Comparison of ENCODE assay signal across 8 mouse cellular contexts in the genomic region with DNA sequence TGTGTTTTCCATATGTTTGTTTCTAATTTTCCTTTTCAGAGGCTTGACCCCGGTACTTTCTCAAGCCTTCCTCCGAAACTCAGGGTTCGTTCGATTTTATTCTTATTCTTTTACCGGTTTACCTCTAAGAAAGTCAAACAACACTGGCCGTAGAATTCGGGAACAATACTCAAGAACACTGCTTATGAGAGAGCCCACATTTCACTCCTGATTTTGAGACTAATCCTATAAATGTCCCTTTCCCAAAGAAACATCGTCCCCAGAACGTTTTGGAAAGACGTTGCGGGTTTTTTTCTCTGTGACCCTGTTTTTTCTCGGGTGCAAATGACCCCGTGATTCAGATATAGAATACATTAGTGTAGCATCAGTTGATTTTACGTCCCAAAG. TPM values are rescaled to one million over a fixed set of nuclear protein-coding genes. Genes with fewer than 3 reads are reported as not detected.
DNase-seq lines count a peak whose midpoint lies in the region; ATAC-seq and TF ChIP-seq lines count a peak whose summit lies in the region.

No protein-coding gene starts in this region.

- peaks cover 6% of the 10 kb centered on the region for H3K4me1 ChIP-seq in testis, adult 2 months (ENCODE audit: control insufficient read depth, insufficient read depth, low read length)
- H3K4me1 ChIP-seq in liver, embryonic 11.5 days (replicated peaks; ENCODE audit: control insufficient read depth, insufficient read depth, low read length): no peaks in the 10 kb centered on the region; the same call in 1 of the 2 replicates

- H3K27ac ChIP-seq in gastrocnemius, adult 2 months: no peak overlapping the region; the same call in 1 of the 2 replicates
- H3K27ac ChIP-seq in testis, adult 2 months (ENCODE audit: control insufficient read depth, insufficient read depth, low read depth, low read length): no peak overlapping the region
- H3K27ac ChIP-seq in liver, embryonic 11.5 days (ENCODE audit: low read depth, low read length): no peak overlapping the region

- intact Hi-C loops in gastrocnemius, adult 2 months (cut with DNase I): loop anchor here (2.0 kb wide), 1 partner anchor 66 kb away; no protein-coding TSS in a partner anchor

- TF ChIP-seq POLR2A in testis, adult 2 months (IDR thresholded peaks at IDR 0.05; ENCODE audit: control insufficient read depth, low read depth, low read length): no peak

- no peaks in the 10 kb centered on the region for H3K27me3 ChIP-seq in testis, adult 2 months (ENCODE audit: control insufficient read depth, insufficient read depth, low read length)
- H3K27me3 ChIP-seq in liver, embryonic 11.5 days (replicated peaks; ENCODE audit: control insufficient read depth, insufficient read depth, low read length): no peaks in the 10 kb centered on the region

- peak; percentile 3; the same call in 1 of the 2 replicates for ATAC-seq in liver, embryonic 11.5 days (replicated peaks; ENCODE audit: low FRiP score)

- H3K9me3 ChIP-seq in liver, embryonic 11.5 days (ENCODE audit: control insufficient read depth, low read length): no peaks in the 10 kb centered on the region

- H3K4me3 ChIP-seq in gastrocnemius, adult 2 months: peak overlapping the region; percentile 89
- H3K4me3 ChIP-seq in testis, adult 2 months (ENCODE audit: control insufficient read depth, low read depth, low read length): peak overlapping the region; percentile 41
- H3K4me3 ChIP-seq in liver, embryonic 11.5 days (ENCODE audit: low read depth, low read length): peak overlapping the region; percentile 52

- TF ChIP-seq CTCF in gastrocnemius, adult 2 months (IDR thresholded peaks at IDR 0.05): no peak
- TF ChIP-seq CTCF in testis, adult 2 months (IDR thresholded peaks at IDR 0.05; ENCODE audit: control insufficient read depth, insufficient read depth, insufficient replicate concordance, low read depth, low read length): no peak

- DNase-seq in gastrocnemius, adult 2 months: no peak
- DNase-seq in gastrocnemius, adult 8-10 months (ENCODE audit: low spot score in 2 of 2): no peak
- DNase-seq in testis, postnatal 10 days (ENCODE audit: low spot score): no peak
- DNase-seq in liver, embryonic 11.5 days (ENCODE audit: low spot score): no peak
- no peak for DNase-seq in right cerebral cortex, postnatal 14 days
- DNase-seq in adrenal gland, adult 18-20 months (ENCODE audit: low spot score in 2 of 2): no peak
- no peak for DNase-seq in cerebellum, postnatal 14 days

- no peaks in the 10 kb centered on the region for H3K36me3 ChIP-seq in testis, adult 2 months (ENCODE audit: control insufficient read depth, insufficient read depth, low read length)
- no peaks in the 10 kb centered on the region for H3K36me3 ChIP-seq in liver, embryonic 11.5 days (ENCODE audit: control insufficient read depth, insufficient read depth, low read length)

- no peak overlapping the region; the same call in 1 of the 2 replicates for H3K9ac ChIP-seq in liver, embryonic 11.5 days (ENCODE audit: low read depth, low read length)

- 9% methylated on average over 14 of the region's 14 CpGs for WGBS in liver, embryonic 11.5 days

- H3K4me2 ChIP-seq in liver, embryonic 11.5 days: peak overlapping the region; percentile 71

RNA-seq across cellular contexts. Expression of a gene that starts 19.7 kb away (rescaled TPM):
- 1 to 10 TPM; 1.8 to 4.3 TPM for total RNA-seq in gastrocnemius, adult 2 months (2021)
- 1 to 10 TPM in 3 of 4 experiments, under 1 TPM in 1; 0.73 to 1.8 (median 1.4) TPM for total RNA-seq in gastrocnemius, adult 8-10 months (2022)
- 30.9 and 52.1 TPM in 2 replicates for polyA plus RNA-seq in testis, adult 2 months (2012; rRNA removed)
- 28.7 and 29.8 TPM in 2 replicates for polyA plus RNA-seq in liver, embryonic 11.5 days (2014; fragmentation: Nextera tagmentation; extraction: Ambion mirVana)
- total RNA-seq in adrenal gland, adult 18-20 months (2021): 10 to 100 TPM; 17.7 to 32.8 TPM

RNA-seq across cellular contexts. Expression of a gene that starts 26.4 kb away (rescaled TPM):
- not detected for total RNA-seq in gastrocnemius, adult 2 months (2021)
- total RNA-seq in gastrocnemius, adult 8-10 months (2022): not detected
- not detected in 2 replicates for polyA plus RNA-seq in testis, adult 2 months (2012; rRNA removed)
- 1.5 and 2.4 TPM in 2 replicates for polyA plus RNA-seq in liver, embryonic 11.5 days (2014; fragmentation: Nextera tagmentation; extraction: Ambion mirVana)
- total RNA-seq in adrenal gland, adult 18-20 months (2021): 10 to 100 TPM in 1 of 2 experiments, 1 to 10 TPM in 1; 5.8 to 13.0 TPM

Comparison
In these comparisons a context has a peak if more than half of its experiments do, and no peak if none do; other contexts are left out.
1. RNA of a gene that starts 26.4 kb away (total RNA-seq): 5.8 to 13.0 TPM in adrenal gland, adult 18-20 months; not detected in gastrocnemius, adult 8-10 months and not detected in gastrocnemius, adult 2 months; every median in the first group is over 4 times any median in the second.
2. Peak in every context shown above with its lines, with median percentiles within 50 percentile points of each other: H3K4me3 ChIP-seq.